Mouse (Mus musculus): Measurements from ENCODE around the gene Arhgap18.

GRCm38 (mm10) chr10:26771938-26772623 is 18.9 kb downstream of the Arhgap18 start:
- no peak for TF ChIP-seq CTCF (IDR thresholded peaks at IDR 0.05; ENCODE audit: insufficient read depth, low read length)
- no peak; the same call in 1 of the 2 replicates for TF ChIP-seq POLR2A (IDR thresholded peaks at IDR 0.05; ENCODE audit: borderline replicate concordance, extremely low read depth, low read depth, low read length)
